15 mouse cellular contexts compared by ENCODE assay signal in genomic region chr17:82199031-82199642, GRCm38 (mm10).
DNase-seq lines count a peak whose midpoint lies in the region; ATAC-seq and TF ChIP-seq lines count a peak whose summit lies in the region.
"Had no signal": no experiment of that assay in that cellular context is flagged by ENCODE, and none has a peak within 500 bp of the region (broad histone marks: within the 10 kb centered on the region; RNA-seq: fewer than 3 reads in every experiment).

No protein-coding gene starts in this region.

- H3K27me3 ChIP-seq in cerebellum, adult 2 months (ENCODE audit: control insufficient read depth, insufficient read depth, low read length), result no peaks in the 10 kb centered on the region
- no peaks in the 10 kb centered on the region for H3K27me3 ChIP-seq in embryonic facial prominence, embryonic 14.5 days (replicated peaks; ENCODE audit: control insufficient read depth, insufficient read depth, low read length)
- peaks cover 44% of the 10 kb centered on the region for H3K27me3 ChIP-seq in midbrain, embryonic 12.5 days
- H3K27me3 ChIP-seq: heart, embryonic 13.5 days had no signal

- H3K27ac ChIP-seq in cerebellum, adult 2 months (ENCODE audit: insufficient read depth, low read length), result no peak overlapping the region
- no peak overlapping the region for H3K27ac ChIP-seq in embryonic facial prominence, embryonic 14.5 days (replicated peaks; ENCODE audit: low read depth, low read length)
- H3K27ac ChIP-seq in midbrain, embryonic 12.5 days (replicated peaks), result no peak overlapping the region
- H3K27ac ChIP-seq: heart, embryonic 13.5 days had no signal

- H3K36me3 ChIP-seq in embryonic facial prominence, embryonic 14.5 days (ENCODE audit: control insufficient read depth, insufficient read depth, low read length), result no peaks in the 10 kb centered on the region
- no peaks in the 10 kb centered on the region for H3K36me3 ChIP-seq in midbrain, embryonic 12.5 days
- H3K36me3 ChIP-seq: heart, embryonic 13.5 days had no signal

- peaks cover 3% of the 10 kb centered on the region for H3K4me1 ChIP-seq in cerebellum, adult 2 months (ENCODE audit: control insufficient read depth, insufficient read depth, low read length)
- no peaks in the 10 kb centered on the region for H3K4me1 ChIP-seq in embryonic facial prominence, embryonic 14.5 days (ENCODE audit: control insufficient read depth, insufficient read depth, low read length)
- H3K4me1 ChIP-seq in midbrain, embryonic 12.5 days, result no peaks in the 10 kb centered on the region
- H3K4me1 ChIP-seq in lung, adult 2 months (ENCODE audit: control insufficient read depth, insufficient read depth, low read length), result no peaks in the 10 kb centered on the region
- H3K4me1 ChIP-seq: heart, embryonic 13.5 days had no signal

- 2% methylated on average over 5 of the region's 5 CpGs for WGBS in cerebellum, adult 2 months
- 33% methylated on average over 5 of the region's 5 CpGs for WGBS in embryonic facial prominence, embryonic 14.5 days
- WGBS in midbrain, embryonic 12.5 days, result 13% methylated on average over 5 of the region's 5 CpGs
- WGBS in lung, adult 2 months, result 65% methylated on average over 5 of the region's 5 CpGs

- peak; percentile 6 to 18 for DNase-seq in cerebellum, adult 2 months
- no peak for DNase-seq in cerebellum, adult 8-10 months
- peak; percentile 62 for DNase-seq in ES-CJ7 (ENCODE audit: low read depth, low spot score)
- peak; percentile 78 for DNase-seq in embryonic facial prominence, embryonic 14.5 days (ENCODE audit: low spot score)
- DNase-seq in right cerebral cortex, postnatal 36 days (ENCODE audit: low spot score in 2 of 2), result no peak
- DNase-seq in lung, adult 2 months, result no peak
- no peak for DNase-seq in frontal cortex, postnatal 14 days (ENCODE audit: low spot score in 2 of 2)
- DNase-seq: gastrocnemius, postnatal 10 days; kidney, postnatal 36 days; thymus, postnatal 14 days had no signal

- no peak for TF ChIP-seq CTCF in cerebellum, adult 2 months (IDR thresholded peaks at IDR 0.05; ENCODE audit: borderline replicate concordance, insufficient read depth, low read depth, low read length)
- TF ChIP-seq CTCF in lung, adult 2 months (IDR thresholded peaks at IDR 0.05; ENCODE audit: insufficient read depth, low read length), result no peak

- H3K9ac ChIP-seq in embryonic facial prominence, embryonic 14.5 days (ENCODE audit: low read depth, low read length), result no peak overlapping the region
- H3K9ac ChIP-seq in midbrain, embryonic 12.5 days (replicated peaks), result no peak overlapping the region
- H3K9ac ChIP-seq: heart, embryonic 13.5 days had no signal

- H3K4me2 ChIP-seq in embryonic facial prominence, embryonic 14.5 days (ENCODE audit: low read depth, low read length), result no peak overlapping the region
- no peak overlapping the region for H3K4me2 ChIP-seq in midbrain, embryonic 12.5 days (replicated peaks)
- H3K4me2 ChIP-seq: heart, embryonic 13.5 days; liver, embryonic 11.5 days had no signal

- H3K4me3 ChIP-seq in cerebellum, adult 2 months (replicated peaks; ENCODE audit: insufficient read depth, low read depth, low read length), result no peak overlapping the region
- no peak overlapping the region for H3K4me3 ChIP-seq in embryonic facial prominence, embryonic 14.5 days (ENCODE audit: low read depth, low read length)
- no peak overlapping the region for H3K4me3 ChIP-seq in midbrain, embryonic 12.5 days
- H3K4me3 ChIP-seq in lung, adult 2 months (replicated peaks; ENCODE audit: extremely low read depth, low read depth, low read length), result no peak overlapping the region
- H3K4me3 ChIP-seq: heart, embryonic 13.5 days; myocyte had no signal

- peak; percentile 89 for ATAC-seq in embryonic facial prominence, embryonic 14.5 days (ENCODE audit: low read depth)
- ATAC-seq in midbrain, embryonic 12.5 days (ENCODE audit: low FRiP score, low read depth), result peak; percentile 91
- ATAC-seq: inflammation-experienced regulatory T-cells, adult 6 months had no signal

- no peak for TF ChIP-seq POLR2A in cerebellum, adult 2 months (IDR thresholded peaks at IDR 0.05; ENCODE audit: borderline replicate concordance, insufficient read depth, low read length)
- TF ChIP-seq POLR2A in lung, adult 2 months (IDR thresholded peaks at IDR 0.05; ENCODE audit: borderline replicate concordance, extremely low read depth, low read depth, low read length), result no peak

- H3K9me3 ChIP-seq in embryonic facial prominence, embryonic 14.5 days (ENCODE audit: control insufficient read depth, low read length), result no peaks in the 10 kb centered on the region
- H3K9me3 ChIP-seq in midbrain, embryonic 12.5 days, result no peaks in the 10 kb centered on the region
- H3K9me3 ChIP-seq: heart, embryonic 13.5 days had no signal

Comparison
In these comparisons a context has a peak if more than half of its experiments do, and no peak if none do; other contexts are left out.
1. DNase-seq: peak in cerebellum, adult 2 months (2 of 2), ES-CJ7 (single experiment) and embryonic facial prominence, embryonic 14.5 days (single experiment); none in cerebellum, adult 8-10 months (single experiment), right cerebral cortex, postnatal 36 days (0 of 2), lung, adult 2 months (single experiment) and frontal cortex, postnatal 14 days (0 of 2).